Mouse (Mus musculus): Measurements from ENCODE around the gene Pla2g12a. TPM values are rescaled to one million over a fixed set of nuclear protein-coding genes. Genes with fewer than 3 reads are reported as not detected.

Gene Pla2g12a
- total RNA-seq, 2 experiments from 2014 or later = 34.8 to 48.0 TPM

Other genes starting within 250 kb of the Pla2g12a start
- 1 to 10 TPM in 1 of 2 experiments, under 1 TPM in 1; 0.53 to 1.3 TPM for gene Egf, start 123.3 kb upstream of the Pla2g12a start, total RNA-seq (2021)
- gene Lrit3, start 74.6 kb upstream of the Pla2g12a start, total RNA-seq (2021) = not detected
- not detected for gene Rrh, start 56.0 kb upstream of the Pla2g12a start, total RNA-seq (2021)
- 10 to 100 TPM; 48.6 to 54.7 TPM for gene Gar1, start 47.2 kb upstream of the Pla2g12a start, total RNA-seq (2021)
- under 1 TPM in 1 of 2 experiments, not detected in 1; 0.36 TPM for gene Cfi, start 42.7 kb upstream of the Pla2g12a start, total RNA-seq (2021)
- gene Casp6, start 22.8 kb downstream of the Pla2g12a start, total RNA-seq (2021) = 10 to 100 TPM; 28.3 to 44.9 TPM
- 10 to 100 TPM in 1 of 2 experiments, 1 to 10 TPM in 1; 8.9 to 11.7 TPM for gene Mcub, start 91.6 kb downstream of the Pla2g12a start, total RNA-seq (2021)
- gene Sec24b, start 182.9 kb downstream of the Pla2g12a start, total RNA-seq (2021) = 10 to 100 TPM; 62.9 to 68.2 TPM